Mouse (Mus musculus) liver, embryonic 14.5 days (tissue): ENCODE data around the gene Clk1.
A peak's percentile ranks its signal among the peaks of the same experiment; 100 is the strongest.

ENCODE experiments used
- CTCF ChIP-seq: IDR thresholded peaks from 2 replicates; pipeline ENCODE4 v1.5.1; 2016; ENCODE audit warnings: antibody characterized with exemption, low read depth, control low read depth
- EP300 ChIP-seq: IDR thresholded peaks from 2 replicates; pipeline ENCODE4 v1.6.1; 2016; ENCODE audit warnings: antibody characterized with exemption, low read depth

GRCm38 (mm10) chr1:58445143-58445722, 21.4 kb upstream of the Clk1 start, which contains the start of the genes Nif3l1 and Ppil3:
- TF ChIP-seq CTCF: peak; percentile 40
- TF ChIP-seq EP300: no peak
